Mouse (Mus musculus) spleen, adult 12 weeks (tissue): ENCODE measurements at regions not wholly inside any gene's neighbourhood (a gene's known extent, or its start where the extent isn't known, plus 50 kb on each side); places are given as distances from the start of the nearest gene placed in this dataset.

Experiments used
- DNase-seq: peaks from one replicate; pipeline ENCODE4 v3.0.0; 2022; ENCODE audit warnings: low spot score

GRCm38 (mm10) chr3:130977921-130978700 is 132.2 kb upstream of the Lef1 start:
- no peak for DNase-seq

GRCm38 (mm10) chr3:130976206-130976605 is 134.1 kb upstream of the Lef1 start:
- DNase-seq = no peak

GRCm38 (mm10) chr3:130975291-130975690 is 135.0 kb upstream of the Lef1 start:
- DNase-seq = no peak

GRCm38 (mm10) chr3:130972126-130972525 is 138.1 kb upstream of the Lef1 start:
- DNase-seq = no peak

GRCm38 (mm10) chr3:130965275-130965674 is 145.0 kb upstream of the Lef1 start:
- DNase-seq = no peak

GRCm38 (mm10) chr3:130964088-130964487 is 146.2 kb upstream of the Lef1 start:
- DNase-seq = no peak

- no peak for DNase-seq
Measured at GRCm38 (mm10) chr3:130963625-130964024, 146.6 kb upstream of the Lef1 start.

GRCm38 (mm10) chr3:130962701-130963472 is 147.4 kb upstream of the Lef1 start:
- no peak for DNase-seq

GRCm38 (mm10) chr3:130962151-130962633 is 148.1 kb upstream of the Lef1 start:
- DNase-seq = no peak

GRCm38 (mm10) chr3:130961704-130962103 is 148.6 kb upstream of the Lef1 start:
- no peak for DNase-seq

- DNase-seq = no peak
Measured at GRCm38 (mm10) chr3:130955958-130956357, 154.3 kb upstream of the Lef1 start.

GRCm38 (mm10) chr3:130951381-130951780 is 158.9 kb upstream of the Lef1 start:
- no peak for DNase-seq

- DNase-seq = no peak
Measured at GRCm38 (mm10) chr3:130950872-130951271, 159.4 kb upstream of the Lef1 start.

- DNase-seq = no peak
Measured at GRCm38 (mm10) chr3:130947880-130948279, 162.4 kb upstream of the Lef1 start.

GRCm38 (mm10) chr3:130947277-130947606 is 163.0 kb upstream of the Lef1 start:
- peak; percentile 3 for DNase-seq

- DNase-seq = no peak
Measured at GRCm38 (mm10) chr3:130946576-130947276, 163.5 kb upstream of the Lef1 start.

GRCm38 (mm10) chr3:130945861-130946449 is 164.3 kb upstream of the Lef1 start:
- DNase-seq = no peak

- no peak for DNase-seq
Measured at GRCm38 (mm10) chr3:130945396-130945795, 164.9 kb upstream of the Lef1 start.

- no peak for DNase-seq
Measured at GRCm38 (mm10) chr3:130944241-130944640, 166.0 kb upstream of the Lef1 start.

- no peak for DNase-seq
Measured at GRCm38 (mm10) chr3:130942947-130943630, 167.2 kb upstream of the Lef1 start.

- no peak for DNase-seq
Measured at GRCm38 (mm10) chr3:130940302-130940867, 169.9 kb upstream of the Lef1 start.
